21 mouse cellular contexts compared by ENCODE assay signal in genomic region chr6:32202664-32203192, GRCm38 (mm10).
DNase-seq lines count a peak whose midpoint lies in the region; TF ChIP-seq lines count a peak whose summit lies in the region.
"Had no signal": no experiment of that assay in that cellular context is flagged by ENCODE, and none has a peak within 500 bp of the region (broad histone marks: within the 10 kb centered on the region; RNA-seq: fewer than 3 reads in every experiment).

No protein-coding gene starts in this region.

- TF ChIP-seq POLR2A in kidney, adult 2 months (IDR thresholded peaks at IDR 0.05; ENCODE audit: low read depth, low read length): no peak

- H3K4me1 ChIP-seq in kidney, adult 2 months (ENCODE audit: control insufficient read depth, insufficient read depth, low read length): no peaks in the 10 kb centered on the region
- H3K4me1 ChIP-seq: embryonic facial prominence, embryonic 15.5 days; heart, embryonic 12.5 days; liver, embryonic 13.5 days had no signal

- no peaks in the 10 kb centered on the region for H3K36me3 ChIP-seq in kidney, adult 2 months (ENCODE audit: control insufficient read depth, insufficient read depth, low read length)
- H3K36me3 ChIP-seq: embryonic facial prominence, embryonic 15.5 days; liver, embryonic 13.5 days had no signal

- TF ChIP-seq CTCF in kidney, adult 2 months (conservative IDR thresholded peaks at IDR 0.05; ENCODE audit: insufficient read depth, insufficient read length, low read depth, low read length): no peak

- no peak overlapping the region for H3K4me3 ChIP-seq in kidney, adult 2 months (ENCODE audit: insufficient read depth, low read depth, low read length)
- H3K4me3 ChIP-seq: embryonic facial prominence, embryonic 15.5 days; heart, embryonic 12.5 days; liver, embryonic 13.5 days; megakaryocyte, embryonic 14.5 days had no signal

- H3K27ac ChIP-seq in kidney, adult 2 months (ENCODE audit: insufficient read depth, low read depth, low read length): peak overlapping the region; percentile 81
- H3K27ac ChIP-seq: embryonic facial prominence, embryonic 15.5 days; liver, embryonic 13.5 days had no signal

- intact Hi-C loops in gastrocnemius, postnatal 36 days (cut with DNase I): no loop called here

- 33% methylated on average over 1 of the region's 1 CpGs for WGBS in kidney, adult 2 months

- peak; percentile 54 for DNase-seq in kidney, adult 11 months
- DNase-seq in kidney, postnatal 10 days: no peak
- peak; percentile 84 for DNase-seq in ES-CJ7 (ENCODE audit: low read depth, low spot score)
- peak; percentile 48 for DNase-seq in kidney, adult 2 months
- peak; percentile 9 to 16 for DNase-seq in kidney, postnatal 36 days
- DNase-seq in lung, adult 18-20 months: no peak
- DNase-seq in gastrocnemius, postnatal 36 days: no peak
- no peak for DNase-seq in thymus, postnatal 14 days
- DNase-seq: adrenal gland, postnatal 14 days; cerebellum, adult 9-10 months; gastrocnemius, postnatal 14 days; layer of hippocampus, adult 9-11 months; liver, embryonic 13.5 days; lung, embryonic 14.5 days; lung, postnatal 36 days; right cerebral cortex, adult 18-20 months; right cerebral cortex, postnatal 4 days; thymus, postnatal 4 days had no signal

- no peaks in the 10 kb centered on the region for H3K27me3 ChIP-seq in kidney, adult 2 months (replicated peaks; ENCODE audit: control insufficient read depth, insufficient read depth, low read length)
- H3K27me3 ChIP-seq: embryonic facial prominence, embryonic 15.5 days; heart, embryonic 12.5 days; liver, embryonic 13.5 days; megakaryocyte, embryonic 14.5 days had no signal

Comparison
In these comparisons a context has a peak if more than half of its experiments do, and no peak if none do; other contexts are left out.
1. DNase-seq: peak in kidney, adult 11 months (single experiment), ES-CJ7 (single experiment), kidney, adult 2 months (single experiment) and kidney, postnatal 36 days (2 of 2); none in kidney, postnatal 10 days (single experiment), lung, adult 18-20 months (0 of 2), gastrocnemius, postnatal 36 days (0 of 2) and thymus, postnatal 14 days (single experiment).